Mouse (Mus musculus) myocyte (in vitro differentiated cells): ENCODE data around the gene Gm17662. TPM values are rescaled to one million over a fixed set of nuclear protein-coding genes. Genes with fewer than 3 reads are reported as not detected.

Source experiments
- H3K27me3 ChIP-seq: one replicate; pipeline ENCODE4 v1.6.1; 2011; ENCODE audit not compliant: control insufficient read depth, insufficient read depth, insufficient read length
- H3K36me3 ChIP-seq: one replicate; pipeline ENCODE4 v1.6.1; 2011; ENCODE audit not compliant: control insufficient read depth, insufficient read depth
- H3K4me2 ChIP-seq: one replicate; pipeline ENCODE4 v1.6.1; 2011; ENCODE audit warnings: low read depth, control low read depth
- H3K4me3 ChIP-seq: one replicate; pipeline ENCODE4 v1.5.1; 2011; ENCODE audit warnings: mild to moderate bottlenecking, control low read depth, moderate library complexity
- H3K79me2 ChIP-seq: one replicate; pipeline ENCODE4 v1.6.1; 2011; ENCODE audit not compliant: control insufficient read depth, insufficient read depth
- H3ac ChIP-seq: one replicate; pipeline ENCODE4 v1.6.1; 2011; ENCODE audit not compliant: control insufficient read depth, insufficient read length
- CEBPB ChIP-seq: IDR thresholded peaks from 2 replicates; pipeline ENCODE4 v1.6.1; 2011; ENCODE audit warnings: mild to moderate bottlenecking, moderate library complexity; ENCODE audit not compliant: poor library complexity, insufficient read depth, severe bottlenecking
- E2F4 ChIP-seq: IDR thresholded peaks from one replicate; pipeline ENCODE4 v1.6.1; 2011; ENCODE audit warnings: mild to moderate bottlenecking, control low read depth, moderate library complexity; ENCODE audit not compliant: insufficient read depth
- MAX ChIP-seq: IDR thresholded peaks from one replicate; pipeline ENCODE4 v1.6.1; 2011; ENCODE audit warnings: low read depth, mild to moderate bottlenecking, control low read depth
- MYOD1 ChIP-seq, 3 experiments: IDR thresholded peaks; one replicate each; pipeline ENCODE4 v1.6.1; 2011; ENCODE audit warnings: control low read depth in 2 of 3, low read depth in 2 of 3, mild to moderate bottlenecking in 2 of 3, moderate library complexity in 1 of 3; ENCODE audit not compliant: insufficient read length in 2 of 3, control insufficient read depth in 1 of 3
- MYOG ChIP-seq, 3 experiments: IDR thresholded peaks; one replicate each; pipeline ENCODE4 v1.6.1; 2011; ENCODE audit warnings: control low read depth in 2 of 3, low read depth in 2 of 3, mild to moderate bottlenecking in 2 of 3; ENCODE audit not compliant: insufficient read length in 2 of 3, control insufficient read depth in 1 of 3, insufficient read depth in 1 of 3
- POLR2A ChIP-seq: IDR thresholded peaks from one replicate; pipeline ENCODE4 v1.6.1; 2011; ENCODE audit warnings: low read depth, mild to moderate bottlenecking, control low read depth, moderate library complexity; ENCODE audit not compliant: insufficient read length
- POLR2AphosphoS2 ChIP-seq: IDR thresholded peaks from one replicate; pipeline ENCODE4 v1.6.1; 2011; ENCODE audit warnings: low read depth, control low read depth; ENCODE audit not compliant: insufficient read length
- REST ChIP-seq: IDR thresholded peaks from one replicate; pipeline ENCODE4 v1.6.1; 2011; ENCODE audit warnings: mild to moderate bottlenecking, control low read depth, moderate library complexity; ENCODE audit not compliant: insufficient read depth, insufficient read length
- SRF ChIP-seq: IDR thresholded peaks from one replicate; pipeline ENCODE4 v1.6.1; 2011; ENCODE audit warnings: low read depth; ENCODE audit not compliant: control insufficient read depth, insufficient read length
- TCF12 ChIP-seq: IDR thresholded peaks from one replicate; pipeline ENCODE4 v1.6.1; 2011; ENCODE audit warnings: mild to moderate bottlenecking, control low read depth; ENCODE audit not compliant: poor library complexity, insufficient read depth, severe bottlenecking
- TCF3 ChIP-seq: IDR thresholded peaks from one replicate; pipeline ENCODE4 v1.6.1; 2011; ENCODE audit warnings: low read depth, control low read depth; ENCODE audit not compliant: insufficient read length
- USF1 ChIP-seq: IDR thresholded peaks from one replicate; pipeline ENCODE4 v1.6.1; 2011; ENCODE audit warnings: low read depth, mild to moderate bottlenecking, control low read depth, moderate library complexity
- polyA plus RNA-seq: library from polyadenylated mRNA; unstranded; fragments of >200 nt; fragmentation: generic; extraction: Trizol; gene quantifications from one replicate; pipeline ENCODE4 v1.2.1, GENCODE M21; 2012; ENCODE audit warnings: missing spikeins

Gene Gm17662
- polyA plus RNA-seq, 1 experiment, result not detected

- TF ChIP-seq MAX (no peak), E2F4 (no peak), MYOG (IDR thresholded peaks at IDR 0.05; ENCODE audit: control insufficient read depth in 1 of 3, insufficient read depth in 1 of 3, insufficient read length in 2 of 3, low read depth in 2 of 3) (no peak), POLR2AphosphoS2 (no peak), SRF (no peak), CEBPB (no peak), POLR2A (no peak), TCF12 (no peak), REST (no peak), MYOD1 (IDR thresholded peaks at IDR 0.05; ENCODE audit: control insufficient read depth in 1 of 3, insufficient read length in 2 of 3, low read depth in 2 of 3) (no peak), USF1 (no peak), TCF3 (no peak)
- no peaks in the 10 kb centered on the region for H3K79me2 ChIP-seq
- H3K4me3 ChIP-seq, result no peak overlapping the region
- no peaks in the 10 kb centered on the region for H3K27me3 ChIP-seq
- no peak overlapping the region for H3K4me2 ChIP-seq
- no peak overlapping the region for H3ac ChIP-seq
- no peaks in the 10 kb centered on the region for H3K36me3 ChIP-seq
These were observed 38.1 kb upstream of the Gm17662 start for GRCm38 (mm10) chr4:104818986-104819385.

GRCm38 (mm10) chr4:104819891-104820290 lies 37.2 kb upstream of the Gm17662 start:
- TF ChIP-seq TCF3 (no peak), MAX (no peak), REST (no peak), MYOG (IDR thresholded peaks at IDR 0.05; ENCODE audit: control insufficient read depth in 1 of 3, insufficient read depth in 1 of 3, insufficient read length in 2 of 3, low read depth in 2 of 3) (no peak), USF1 (no peak), MYOD1 (IDR thresholded peaks at IDR 0.05; ENCODE audit: control insufficient read depth in 1 of 3, insufficient read length in 2 of 3, low read depth in 2 of 3) (no peak), CEBPB (no peak), SRF (no peak), E2F4 (no peak), POLR2A (no peak), TCF12 (no peak), POLR2AphosphoS2 (no peak)
- H3K4me2 ChIP-seq, result no peak overlapping the region
- H3K27me3 ChIP-seq, result no peaks in the 10 kb centered on the region
- no peaks in the 10 kb centered on the region for H3K36me3 ChIP-seq
- H3K4me3 ChIP-seq, result no peak overlapping the region
- H3K79me2 ChIP-seq, result no peaks in the 10 kb centered on the region
- H3ac ChIP-seq, result no peak overlapping the region

- no peaks in the 10 kb centered on the region for H3K36me3 ChIP-seq
- no peak overlapping the region for H3ac ChIP-seq
- H3K27me3 ChIP-seq, result no peaks in the 10 kb centered on the region
- TF ChIP-seq TCF12 (no peak), USF1 (no peak), MYOG (IDR thresholded peaks at IDR 0.05; ENCODE audit: control insufficient read depth in 1 of 3, insufficient read depth in 1 of 3, insufficient read length in 2 of 3, low read depth in 2 of 3) (no peak), E2F4 (no peak), POLR2AphosphoS2 (no peak), MAX (no peak)
- no peaks in the 10 kb centered on the region for H3K79me2 ChIP-seq
- H3K4me3 ChIP-seq, result no peak overlapping the region
- no peak overlapping the region for H3K4me2 ChIP-seq
These were observed 33.5 kb upstream of the Gm17662 start for GRCm38 (mm10) chr4:104823597-104824101.

- H3K79me2 ChIP-seq, result no peaks in the 10 kb centered on the region
- H3K27me3 ChIP-seq, result no peaks in the 10 kb centered on the region
- no peak overlapping the region for H3ac ChIP-seq
- no peak overlapping the region for H3K4me3 ChIP-seq
- no peaks in the 10 kb centered on the region for H3K36me3 ChIP-seq
- no peak overlapping the region for H3K4me2 ChIP-seq
- TF ChIP-seq TCF12, result no peak
- TF ChIP-seq POLR2A, result no peak
- TF ChIP-seq MYOD1 (IDR thresholded peaks at IDR 0.05; ENCODE audit: control insufficient read depth in 1 of 3, insufficient read length in 2 of 3, low read depth in 2 of 3), result no peak
- TF ChIP-seq REST, result no peak
- no peak for TF ChIP-seq MAX
- TF ChIP-seq USF1, result no peak
- TF ChIP-seq TCF3, result no peak
- no peak for TF ChIP-seq POLR2AphosphoS2
- no peak for TF ChIP-seq CEBPB
- no peak for TF ChIP-seq MYOG (IDR thresholded peaks at IDR 0.05; ENCODE audit: control insufficient read depth in 1 of 3, insufficient read depth in 1 of 3, insufficient read length in 2 of 3, low read depth in 2 of 3)
- no peak for TF ChIP-seq E2F4
- no peak for TF ChIP-seq SRF
These were observed 32.6 kb upstream of the Gm17662 start for GRCm38 (mm10) chr4:104824381-104825077.
